Mouse (Mus musculus) frontal cortex, postnatal 14 days (tissue): ENCODE data around the gene Smim4.

Source experiments
- DNase-seq, 2 experiments: peaks; one replicate each; pipeline ENCODE4 v3.0.0; 2022; ENCODE audit warnings: low spot score in 2 of 2

Smim4 gene

GRCm38 (mm10) chr14:31125106-31126075 is 3.4 kb downstream of the Smim4 start:
- DNase-seq = no peak

GRCm38 (mm10) chr14:31115522-31115921 is 13.2 kb downstream of the Smim4 start:
- DNase-seq = no peak

- no peak for DNase-seq
These were observed 14.7 kb downstream of the Smim4 start for GRCm38 (mm10) chr14:31114011-31114410.

DNA sequence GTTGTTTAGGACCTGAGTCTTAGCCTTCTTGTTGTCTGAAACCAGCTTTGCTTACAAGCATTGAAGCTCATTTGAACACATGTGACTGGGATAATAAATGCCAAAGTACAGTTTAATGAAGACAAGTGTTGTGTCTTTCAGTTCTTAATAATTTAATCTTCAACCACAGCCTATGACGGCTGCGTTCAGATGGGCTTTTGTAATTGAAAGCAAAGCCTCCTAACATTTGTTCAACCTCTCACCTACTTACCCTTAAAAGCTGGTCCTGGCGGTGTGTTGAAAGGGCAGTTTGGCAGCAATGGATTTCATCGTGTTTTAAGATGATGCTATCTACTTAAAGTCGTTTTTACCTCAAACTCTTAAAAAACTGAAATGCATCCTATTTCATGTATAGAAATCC is 16.6 kb downstream of the Smim4 start:
- DNase-seq = no peak

DNA sequence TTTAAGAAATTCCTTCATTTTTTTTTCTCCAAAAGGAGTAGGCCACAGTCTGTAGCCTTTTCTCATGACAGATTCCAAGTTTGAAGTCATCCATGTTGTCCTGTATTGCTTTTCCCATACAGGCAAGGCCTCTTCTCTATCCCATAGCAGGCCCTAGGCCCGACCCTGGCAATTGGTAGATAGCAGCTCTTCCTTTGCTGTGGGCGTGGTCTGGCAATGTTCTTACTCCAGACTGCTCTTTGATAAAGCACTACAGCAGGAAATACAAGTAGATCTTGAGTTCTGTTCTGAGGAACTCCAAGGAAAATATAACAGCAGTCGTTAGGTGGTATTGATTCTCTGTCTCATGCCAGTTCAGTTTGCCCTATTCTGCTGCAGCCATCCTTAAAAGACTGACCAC is 18.1 kb downstream of the Smim4 start:
- no peak for DNase-seq

DNA sequence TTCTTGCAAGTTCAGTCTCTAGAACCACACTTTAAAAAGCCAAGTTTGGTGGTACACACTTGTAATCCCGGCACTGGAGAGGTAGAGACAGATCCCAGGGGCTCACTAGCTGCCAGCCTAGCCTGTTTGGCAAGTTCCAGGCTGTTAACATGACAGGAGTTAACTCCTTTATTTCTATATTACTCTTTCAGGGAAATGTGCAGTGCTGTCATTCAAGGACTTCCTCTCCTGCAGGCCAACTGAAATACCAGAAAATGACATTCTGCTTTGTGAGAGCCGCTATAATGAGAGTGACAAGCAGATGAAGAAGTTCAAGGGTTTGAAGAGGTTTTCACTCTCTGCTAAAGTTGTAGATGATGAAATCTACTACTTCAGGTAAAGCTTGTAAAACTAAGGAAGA is 23.6 kb downstream of the Smim4 start:
- DNase-seq = no peak

DNA sequence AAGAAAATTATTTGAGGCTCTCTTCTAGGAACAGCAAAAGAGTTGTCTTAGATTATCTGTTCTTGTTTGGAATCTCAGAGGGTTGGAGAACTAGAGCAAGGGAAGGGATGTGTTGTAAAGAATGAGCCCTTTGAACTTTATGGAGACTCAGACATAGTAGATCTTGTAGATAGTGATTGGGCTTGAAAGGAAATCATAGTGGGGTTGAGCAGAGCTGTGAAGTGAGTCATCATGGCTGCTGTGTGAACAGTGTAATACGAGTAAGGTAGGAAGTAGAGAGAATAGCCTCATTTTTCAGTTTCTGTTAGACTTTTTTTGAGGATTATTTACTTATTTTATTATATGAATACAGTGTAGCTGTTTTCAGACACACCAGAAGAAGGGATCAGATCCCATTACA is 38.8 kb downstream of the Smim4 start:
- DNase-seq = no peak

GRCm38 (mm10) chr14:31088515-31088914 is 40.2 kb downstream of the Smim4 start:
- no peak for DNase-seq

- DNase-seq = no peak
These were observed 41.3 kb downstream of the Smim4 start for GRCm38 (mm10) chr14:31087433-31087832.

- DNase-seq = no peak
These were observed 47.6 kb downstream of the Smim4 start for GRCm38 (mm10) chr14:31081147-31081546.

GRCm38 (mm10) chr14:31079313-31080028 is 49.3 kb downstream of the Smim4 start:
- no peak for DNase-seq

GRCm38 (mm10) chr14:31078597-31079208 is 50.1 kb downstream of the Smim4 start:
- no peak for DNase-seq

- DNase-seq = no peak
These were observed 59.5 kb downstream of the Smim4 start for GRCm38 (mm10) chr14:31069086-31069733.

GRCm38 (mm10) chr14:31062277-31062676 is 66.5 kb downstream of the Smim4 start:
- DNase-seq = no peak

GRCm38 (mm10) chr14:31045817-31046216 is 82.9 kb downstream of the Smim4 start:
- no peak for DNase-seq

GRCm38 (mm10) chr14:31045296-31045695 is 83.5 kb downstream of the Smim4 start:
- no peak for DNase-seq
